8 mouse cellular contexts compared by ENCODE assay signal in the genomic region with DNA sequence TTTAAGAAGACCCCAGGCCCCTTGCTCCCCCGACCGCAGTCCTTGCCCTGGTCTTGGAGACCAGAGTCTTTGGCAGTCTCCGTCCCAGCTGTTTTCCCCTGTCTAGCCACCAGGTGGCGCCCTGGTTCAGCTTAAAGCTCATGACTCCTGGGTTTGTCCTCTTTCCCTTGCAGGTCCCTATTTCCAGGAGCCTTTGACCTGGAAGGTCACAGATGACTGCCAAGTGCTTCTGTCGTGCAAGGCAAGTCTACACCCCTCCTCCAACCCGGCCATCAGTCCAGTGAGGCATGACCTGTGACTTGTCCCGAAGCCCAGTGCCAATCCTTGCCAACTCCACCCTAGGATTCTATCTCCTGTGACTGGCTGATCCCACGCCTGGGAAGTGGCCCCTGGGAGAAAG. TPM values are rescaled to one million over a fixed set of nuclear protein-coding genes. Genes with fewer than 3 reads are reported as not detected.
DNase-seq lines count a peak whose midpoint lies in the region; ATAC-seq lines count a peak whose summit lies in the region.

No protein-coding gene starts in this region.

- H3K4me2 ChIP-seq in hindbrain, embryonic 14.5 days (replicated peaks) = no peak overlapping the region

- no peak overlapping the region for H3K27ac ChIP-seq in hindbrain, embryonic 14.5 days

- no peak overlapping the region for H3K4me3 ChIP-seq in hindbrain, embryonic 14.5 days (replicated peaks; ENCODE audit: low read length)

- 25% methylated on average over 8 of the region's 8 CpGs for WGBS in hindbrain, embryonic 14.5 days

- ATAC-seq in hindbrain, embryonic 14.5 days (ENCODE audit: low FRiP score) = 0 out of 2 replicates have a peak, but pooled peaks have one; percentile 53

- no peak overlapping the region for H3K9ac ChIP-seq in hindbrain, embryonic 14.5 days

- no peaks in the 10 kb centered on the region for H3K36me3 ChIP-seq in hindbrain, embryonic 14.5 days (replicated peaks; ENCODE audit: control insufficient read depth, insufficient read depth)

- H3K27me3 ChIP-seq in hindbrain, embryonic 14.5 days (ENCODE audit: control insufficient read depth, insufficient read depth, low read length) = no peaks in the 10 kb centered on the region

- peak; percentile 82 for DNase-seq in Muller cell, postnatal 12 days (ENCODE audit: inconsistent ontology term)
- DNase-seq in c-Kit-positive CD71-positive TER-119-positive erythroid progenitor cells, embryonic 14.5 days (ENCODE audit: low spot score) = peak; percentile 81
- peak; percentile 89 for DNase-seq in forelimb bud, embryonic 11.5 days (ENCODE audit: low read depth, low spot score)
- peak; percentile 93 for DNase-seq in hindbrain, embryonic 14.5 days (ENCODE audit: low spot score)
- peak; percentile 80 to 85 for DNase-seq in layer of hippocampus, postnatal 36 days
- peak; percentile 94 for DNase-seq in lung, postnatal 36 days
- DNase-seq in right cerebral cortex, postnatal 4 days = peak; percentile 92
- DNase-seq in yolk sac, embryonic 10.5 days (ENCODE audit: low spot score) = peak; percentile 85

- H3K4me1 ChIP-seq in hindbrain, embryonic 14.5 days (replicated peaks; ENCODE audit: control insufficient read depth, insufficient read depth, low read length) = no peaks in the 10 kb centered on the region

- H3K9me3 ChIP-seq in hindbrain, embryonic 14.5 days (ENCODE audit: control insufficient read depth, low read length) = no peaks in the 10 kb centered on the region

RNA-seq across cellular contexts. Expression of a gene that starts 42.0 kb away (rescaled TPM):
- polyA plus RNA-seq in hindbrain, embryonic 14.5 days (2014; fragmentation: Nextera tagmentation; extraction: Ambion mirVana) = 0.09 TPM in 1 of 2 replicates, not detected in the other
- under 1 TPM; 0.60 to 0.71 TPM for total RNA-seq in layer of hippocampus, postnatal 36 days (2021)

RNA-seq across cellular contexts. Expression of a gene that starts 54.0 kb away (rescaled TPM):
- polyA plus RNA-seq in hindbrain, embryonic 14.5 days (2014; fragmentation: Nextera tagmentation; extraction: Ambion mirVana) = 200 and 208 TPM in 2 replicates
- 100 to 1,000 TPM in 1 of 2 experiments, 10 to 100 TPM in 1; 93.9 to 103 TPM for total RNA-seq in layer of hippocampus, postnatal 36 days (2021)
